Mouse (Mus musculus) bone marrow macrophage, adult 2 months (primary cell): ENCODE results near the gene Zfyve21.

Experiments used
- CTCF ChIP-seq: IDR thresholded peaks from 2 replicates; pipeline ENCODE4 v1.5.1; 2012; ENCODE audit warnings: low read depth, mild to moderate bottlenecking, low read length, moderate library complexity
- POLR2A ChIP-seq: IDR thresholded peaks from 2 replicates; pipeline ENCODE4 v1.6.1; 2012; ENCODE audit warnings: mild to moderate bottlenecking, low read depth, low read length, borderline replicate concordance

DNA sequence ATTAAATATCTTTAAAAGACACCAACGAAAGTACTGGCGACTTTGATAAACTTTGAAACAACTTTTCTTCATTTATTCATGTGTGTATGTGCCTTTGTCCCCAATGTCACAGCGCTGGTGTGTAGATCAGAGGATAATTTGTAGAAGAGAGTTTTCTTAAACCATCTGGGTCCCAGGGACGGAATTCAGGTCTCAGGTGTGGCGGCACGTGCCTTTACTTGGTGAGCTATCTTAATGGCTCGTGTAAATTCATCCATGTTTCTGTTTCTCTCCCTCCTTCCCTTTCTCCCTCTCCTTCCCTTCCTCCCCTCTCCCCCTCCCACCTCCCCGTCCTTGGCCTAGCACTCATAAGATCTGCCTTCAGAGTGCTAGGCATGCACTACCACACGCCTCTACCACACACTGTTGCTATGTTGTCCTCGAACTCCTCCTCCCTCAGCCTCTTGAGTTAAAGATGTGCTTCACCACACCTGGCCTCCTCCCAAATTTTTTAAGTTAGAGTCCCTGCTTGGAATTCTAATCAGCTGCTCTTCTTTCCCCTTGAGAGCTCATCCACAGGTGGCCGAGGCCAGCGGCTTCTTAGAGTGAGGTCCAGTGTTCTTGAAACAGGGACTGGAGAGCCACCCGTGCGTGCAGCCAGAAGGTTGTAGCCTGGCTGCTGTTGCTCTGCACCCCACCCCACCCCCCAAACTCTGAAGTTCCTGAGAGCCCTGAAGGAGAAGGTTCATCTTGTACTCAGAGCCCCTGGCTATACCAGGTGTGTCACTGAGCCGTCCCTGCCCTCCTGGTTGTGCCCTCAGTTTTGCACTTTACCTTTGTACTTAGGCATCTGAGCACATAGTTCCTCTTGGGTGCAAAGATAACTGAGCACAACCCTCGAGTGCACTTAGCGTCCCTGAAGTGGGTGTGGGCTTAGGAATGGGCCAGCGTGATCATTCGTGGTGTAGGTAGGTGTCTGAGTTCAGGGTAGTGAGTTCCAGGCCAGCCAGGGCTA is 1.1 kb downstream of the Zfyve21 start:
- TF ChIP-seq POLR2A (no peak), CTCF (no peak)
